Mouse (Mus musculus): ENCODE measurements around the gene Kmt5a.
"Not testable (repeated sequence)": the region's sequence is repeated elsewhere in the genome, so short reads cannot be mapped to it uniquely, and the experiment has no call there.

The Kmt5a gene

DNA sequence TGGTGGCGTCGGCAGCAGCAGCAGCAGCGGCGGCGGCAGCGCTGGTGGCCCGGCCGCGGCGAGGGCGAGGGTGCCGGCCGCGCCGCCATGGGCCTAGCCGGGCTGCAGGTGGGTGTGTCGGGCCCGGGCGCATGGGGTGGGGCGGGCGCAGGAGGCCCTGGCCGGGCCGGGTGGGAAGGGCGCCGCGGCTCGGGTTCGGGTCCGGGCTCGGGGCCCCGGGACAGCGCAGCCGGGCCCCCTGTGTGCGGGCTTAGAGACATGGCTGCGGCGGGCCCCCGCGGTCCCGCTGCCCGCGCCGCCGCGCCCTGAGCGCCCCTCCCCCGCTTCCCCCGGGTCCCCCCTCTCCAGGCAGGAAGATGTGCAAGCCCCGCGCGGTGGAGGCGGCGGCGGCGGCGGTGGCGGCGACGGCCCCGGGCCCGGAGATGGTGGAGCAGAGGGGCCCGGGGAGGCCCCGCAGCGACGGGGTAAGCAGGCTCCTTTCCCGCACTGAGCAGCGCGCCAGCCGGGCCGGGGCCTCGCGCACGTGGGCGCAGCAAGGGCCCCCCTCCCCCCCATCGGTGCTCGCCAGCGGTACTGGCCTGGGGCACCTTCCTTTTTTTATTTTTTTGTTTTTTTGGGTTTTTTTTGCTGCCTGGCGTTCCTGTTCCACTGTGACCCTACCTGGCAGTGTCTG is 6.0 kb downstream of the Kmt5a start:
- DNase-seq (ENCODE audit: low read depth, low spot score) = peak; percentile 44

DNA sequence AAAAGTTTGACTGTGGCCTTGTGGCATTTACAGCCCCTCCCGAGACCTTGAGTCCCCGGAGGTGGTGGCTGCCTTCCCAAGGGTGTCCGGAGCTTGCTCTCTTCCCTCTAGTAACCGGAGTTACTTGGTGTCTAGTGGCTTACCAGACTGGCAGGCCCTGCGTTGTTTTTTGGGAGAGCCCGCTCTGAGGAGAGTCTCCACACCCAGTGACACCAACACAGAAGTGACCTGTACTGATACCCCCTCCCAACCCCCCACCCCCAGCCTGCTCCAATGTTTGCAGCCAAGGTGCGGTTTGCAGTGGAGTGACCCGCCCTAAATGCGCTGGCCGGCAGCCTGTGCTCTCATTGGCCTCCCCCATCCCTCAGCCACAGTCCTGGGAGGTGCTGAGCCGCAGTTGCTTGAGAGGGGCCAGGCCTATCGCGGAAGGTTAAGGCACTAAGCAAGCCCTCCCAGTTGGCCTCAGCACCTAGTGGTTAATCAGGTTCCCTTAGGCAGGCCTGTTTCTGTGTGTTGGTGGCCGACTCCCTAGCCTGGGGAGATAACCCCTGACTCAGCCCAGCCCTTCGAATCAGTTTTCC is 6.7 kb downstream of the Kmt5a start:
- DNase-seq (ENCODE audit: low read depth, low spot score) = peak; percentile 94

DNA sequence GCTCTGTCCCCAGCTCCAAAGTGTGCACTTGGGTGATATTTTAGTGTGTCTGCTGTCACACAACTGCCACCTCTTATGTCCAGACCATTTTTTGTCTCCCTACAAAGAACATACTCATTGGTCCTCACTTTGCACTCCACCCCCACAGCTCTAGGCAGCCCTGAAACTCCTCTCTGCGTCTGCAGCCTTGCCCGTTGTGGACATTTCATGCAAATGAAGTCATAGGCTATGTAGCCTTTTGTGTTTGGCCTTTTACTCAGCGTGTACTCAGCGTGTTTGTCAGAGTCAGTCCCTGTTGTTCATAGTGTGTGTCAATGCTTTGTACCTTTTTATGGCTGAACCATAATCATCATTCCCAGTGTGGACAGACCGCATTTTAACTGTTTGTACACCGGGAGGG is 9.8 kb downstream of the Kmt5a start:
- DNase-seq (ENCODE audit: low read depth, low spot score) = no peak

DNA sequence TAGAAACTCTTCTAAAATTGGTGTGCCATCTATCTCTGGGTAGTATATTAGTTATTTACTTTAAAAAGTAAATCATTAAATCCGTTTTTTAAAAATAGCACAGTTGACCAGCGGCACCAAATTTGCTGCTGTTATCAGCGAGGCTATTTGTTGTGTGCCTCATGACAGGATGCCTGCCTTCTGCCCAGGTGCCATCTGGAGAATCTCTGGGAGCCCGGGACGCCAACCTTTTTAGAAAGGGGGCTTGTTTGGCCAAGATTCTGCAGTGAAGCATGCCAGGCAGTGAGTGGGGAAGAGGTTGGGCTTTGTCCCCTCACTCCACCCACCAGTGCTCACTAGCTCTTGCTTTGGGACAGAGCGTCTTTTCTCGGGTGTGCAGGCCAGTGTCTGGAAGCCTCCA is 10.3 kb downstream of the Kmt5a start:
- DNase-seq (ENCODE audit: low read depth, low spot score) = no peak

DNA sequence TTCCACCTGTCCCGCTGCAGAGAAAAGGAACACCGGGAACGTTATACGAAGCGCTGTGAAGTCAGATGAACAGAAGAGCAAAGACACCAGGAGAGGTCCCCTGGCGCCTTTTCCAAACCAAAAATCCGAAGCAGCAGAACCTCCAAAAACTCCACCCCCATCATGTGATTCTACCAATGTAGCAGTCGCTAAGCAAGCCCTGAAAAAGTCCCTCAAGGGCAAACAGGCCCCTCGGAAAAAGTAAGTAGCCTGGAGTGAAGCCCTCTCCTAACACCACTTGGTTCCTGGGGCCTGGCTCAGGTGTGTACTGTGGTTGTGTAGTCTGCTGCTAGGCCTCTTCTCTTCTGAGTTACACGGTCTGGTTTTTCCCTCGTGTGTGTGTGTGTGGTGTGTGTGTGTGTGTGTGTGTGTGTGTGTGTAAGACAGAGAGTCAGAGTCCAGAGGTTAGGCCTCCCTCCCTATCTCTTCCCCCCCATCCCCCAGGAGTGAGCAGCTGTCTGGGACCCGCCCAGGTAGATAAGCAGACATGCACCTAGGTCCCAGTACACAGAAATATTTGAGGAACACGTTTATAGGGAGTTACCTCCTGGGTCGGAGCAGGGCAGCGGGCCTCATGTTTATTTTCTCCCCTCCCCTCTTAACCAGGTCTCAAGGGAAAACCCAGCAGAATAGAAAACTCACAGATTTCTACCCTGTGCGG is 11.1 kb downstream of the Kmt5a start:
- no peak for DNase-seq (ENCODE audit: low read depth, low spot score)

DNA sequence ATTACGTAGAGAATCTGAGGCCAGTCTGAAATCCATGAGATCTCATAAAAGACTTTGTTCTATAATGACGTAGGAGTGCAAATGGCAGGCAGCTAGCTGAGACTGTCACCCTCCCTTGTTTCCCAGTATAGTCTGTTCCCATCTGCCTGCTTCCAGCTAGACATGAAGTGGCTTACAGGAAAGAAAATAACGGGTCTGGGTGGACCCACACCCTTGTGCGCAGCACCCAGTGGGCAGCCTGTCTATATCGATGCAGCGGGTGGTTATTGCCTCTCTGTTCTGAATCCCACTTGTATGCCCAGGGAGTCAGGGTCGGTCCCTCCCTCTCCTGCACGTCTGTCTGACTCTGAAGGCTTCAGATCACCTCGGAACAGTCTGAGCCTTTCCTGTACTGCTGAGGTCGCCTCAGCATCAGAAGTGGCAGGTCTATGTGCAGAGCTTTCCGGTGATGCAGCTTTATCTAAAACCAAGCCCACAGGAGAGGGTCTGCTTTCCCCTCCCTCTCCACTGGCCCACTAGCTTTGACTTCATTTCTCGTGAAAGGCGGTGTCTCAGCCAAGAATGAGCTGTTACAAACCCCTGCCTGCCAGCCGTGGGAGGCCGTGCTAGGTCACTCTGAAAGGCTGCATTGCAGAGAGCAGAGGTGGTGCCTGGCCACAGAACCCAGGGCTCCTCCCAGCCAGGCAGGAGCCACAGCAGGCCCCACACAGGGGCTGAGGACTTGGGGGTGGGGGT is 12.9 kb downstream of the Kmt5a start:
- DNase-seq (ENCODE audit: low read depth, low spot score) = no peak

DNA sequence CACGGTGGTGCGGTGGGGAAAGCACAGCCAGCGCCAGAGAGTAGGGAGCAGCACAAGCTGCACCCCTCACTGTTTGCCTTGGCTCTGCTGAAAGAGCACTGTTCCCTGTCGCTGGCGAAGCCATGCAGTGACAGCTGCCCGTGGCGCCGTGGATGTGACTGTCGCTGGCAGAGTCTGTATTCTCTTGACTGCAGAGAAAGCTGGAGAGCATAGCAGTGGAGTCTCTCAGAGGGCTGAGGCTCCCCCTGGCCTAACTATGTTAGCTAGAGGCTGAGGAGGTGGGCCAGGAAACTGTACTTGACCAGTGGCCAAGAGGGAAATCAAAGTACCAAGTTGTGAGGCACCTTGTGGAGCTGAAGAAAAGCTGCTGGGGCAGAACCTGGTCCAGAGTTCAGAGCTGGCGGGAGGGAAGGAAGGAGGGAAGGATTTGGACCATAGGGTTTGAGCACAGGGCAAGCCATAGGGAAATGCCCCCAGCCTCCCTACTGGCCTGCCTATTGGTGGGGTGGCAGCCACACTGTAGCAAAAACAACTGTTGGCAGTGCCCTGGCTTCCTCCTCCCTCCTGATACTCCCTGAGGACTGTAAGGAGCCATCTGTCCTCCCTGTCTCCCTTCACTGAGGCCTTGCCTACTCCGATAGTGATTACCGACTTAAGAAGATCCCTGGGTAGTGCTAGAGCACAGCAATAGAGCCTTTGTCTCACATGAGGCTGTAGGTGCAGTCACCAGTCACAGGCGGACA is 13.8 kb downstream of the Kmt5a start:
- DNase-seq (ENCODE audit: low read depth, low spot score) = no peak

DNA sequence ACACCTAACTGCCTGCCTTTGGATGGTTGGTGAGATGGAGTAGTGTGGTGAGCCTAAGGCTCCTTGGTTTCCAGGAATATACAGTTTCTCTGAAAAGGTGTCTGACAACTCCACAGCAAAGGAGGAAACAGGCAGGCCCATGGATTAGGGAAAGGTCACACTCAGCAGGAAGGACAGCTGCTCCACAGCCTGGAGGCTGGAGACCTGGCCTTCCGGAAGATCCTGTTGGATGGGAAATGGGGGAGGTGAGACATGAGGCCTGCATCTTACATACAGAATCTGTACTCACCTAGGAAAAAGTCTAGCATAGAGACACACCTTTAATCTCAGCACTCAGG is 14.3 kb downstream of the Kmt5a start:
- peak; percentile 53 for DNase-seq (ENCODE audit: low read depth, low spot score)

DNA sequence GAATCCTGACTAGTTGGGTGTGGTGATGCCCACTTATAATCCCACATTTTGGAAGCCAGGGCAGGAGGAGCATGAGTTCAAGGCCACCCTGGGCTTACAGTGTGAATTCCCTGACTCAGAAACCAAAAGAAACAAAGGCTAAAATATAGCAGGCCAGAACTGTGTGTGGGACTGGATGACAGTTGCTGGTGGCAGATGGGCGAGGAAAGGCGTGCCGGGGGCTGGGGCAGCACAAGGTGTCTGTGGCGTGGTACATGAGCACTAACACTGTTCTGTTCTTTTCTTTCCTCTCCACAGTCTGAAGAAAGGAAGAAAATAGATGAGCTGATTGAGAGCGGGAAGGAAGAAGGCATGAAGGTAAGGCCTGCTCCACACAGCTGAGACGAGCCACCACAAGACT is 17.0 kb downstream of the Kmt5a start:
- DNase-seq (ENCODE audit: low read depth, low spot score) = no peak

DNA sequence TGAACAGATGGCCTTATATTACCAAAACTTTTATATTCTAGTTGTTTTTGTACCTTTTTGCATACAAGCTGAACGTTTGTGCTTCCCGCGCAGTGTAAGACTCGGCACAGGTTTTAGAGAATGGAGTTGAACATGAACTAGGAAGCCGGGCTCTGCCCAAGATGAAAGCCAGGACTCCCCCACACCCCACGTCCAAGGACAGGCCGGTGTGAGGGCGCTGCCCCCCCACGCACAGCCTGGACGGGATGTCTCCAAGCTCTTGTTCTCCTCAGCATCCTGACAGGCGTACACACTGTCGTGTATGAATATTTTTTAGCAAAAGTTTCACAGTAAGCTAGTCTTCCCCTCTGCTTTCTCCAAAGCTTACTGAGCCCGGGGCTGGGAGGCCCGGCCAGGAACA is 21.2 kb downstream of the Kmt5a start:
- not testable (repeated sequence) for DNase-seq (ENCODE audit: low read depth, low spot score)

DNA sequence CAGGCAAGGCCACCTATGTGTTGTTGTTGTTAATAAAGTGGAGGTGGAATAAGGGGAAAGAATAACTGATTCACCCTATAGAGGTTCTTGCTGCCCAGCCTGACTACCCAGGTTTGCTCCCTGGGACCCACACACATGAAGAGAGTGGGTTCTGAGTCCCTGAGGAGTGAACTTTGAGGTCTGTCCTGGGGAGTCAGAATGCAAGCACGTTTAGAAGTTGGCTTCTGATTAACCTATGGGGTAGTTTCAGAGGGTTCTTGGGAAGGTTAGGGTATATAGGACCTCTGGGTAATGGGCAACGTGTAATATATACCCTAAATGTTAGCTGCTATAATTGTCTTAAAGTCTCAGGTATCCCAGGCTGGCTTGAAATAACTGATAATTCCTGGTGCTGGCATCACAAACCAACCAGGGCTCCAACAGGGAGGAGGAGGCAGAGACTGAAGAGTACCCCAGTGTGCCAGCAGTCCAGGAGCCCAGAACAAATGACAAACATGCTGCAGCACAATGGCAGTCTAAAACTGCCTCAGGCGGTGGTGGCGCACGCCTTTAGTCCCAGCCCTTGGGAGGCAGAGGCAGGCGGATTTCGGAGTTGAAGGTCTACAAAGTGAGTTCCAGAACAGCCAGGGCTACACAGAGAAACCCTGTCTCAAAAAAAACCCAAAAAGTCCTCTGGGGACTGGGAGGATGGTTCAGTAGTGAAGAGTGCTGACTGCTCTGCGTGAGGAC is 22.7 kb downstream of the Kmt5a start:
- DNase-seq (ENCODE audit: low read depth, low spot score) = no peak

DNA sequence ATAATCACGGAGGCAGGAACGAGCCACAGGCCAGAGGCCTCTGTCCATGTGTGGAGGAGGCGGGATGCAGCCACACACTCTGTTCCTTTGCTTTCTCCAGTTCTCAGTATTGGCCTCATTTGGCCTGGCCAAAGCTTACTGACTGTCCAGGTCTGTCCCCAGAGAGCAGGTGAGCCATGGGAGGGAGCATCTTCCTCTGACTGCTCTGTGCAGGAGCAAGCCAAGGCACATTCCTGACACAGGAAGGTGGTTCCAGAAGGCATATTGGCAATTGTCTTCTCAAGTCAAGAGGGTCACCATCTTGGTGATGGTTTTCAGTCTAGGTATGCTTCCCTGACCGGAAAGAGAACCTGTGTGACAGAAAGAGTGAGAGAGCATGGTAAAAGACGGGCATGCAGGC is 23.7 kb downstream of the Kmt5a start:
- DNase-seq (ENCODE audit: low read depth, low spot score) = no peak

DNA sequence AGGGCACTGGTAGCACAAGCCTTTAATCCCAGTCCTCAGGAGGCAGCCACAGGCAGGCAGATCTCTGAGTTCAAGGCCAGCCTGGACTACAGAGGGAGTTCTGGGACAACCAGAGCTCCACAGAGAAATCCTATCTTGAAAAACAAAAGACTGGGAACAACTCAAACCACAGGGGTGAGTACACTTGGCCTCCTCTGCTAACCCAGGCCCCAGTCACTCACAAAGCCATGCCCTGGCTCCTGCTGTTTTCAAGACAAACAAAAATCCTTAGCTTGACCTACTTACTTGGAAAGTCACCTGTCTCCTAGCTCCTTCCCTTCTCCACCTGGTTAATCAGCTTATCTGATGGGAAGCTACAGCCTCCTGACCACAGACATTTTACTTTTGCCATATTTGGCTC is 25.2 kb downstream of the Kmt5a start:
- DNase-seq (ENCODE audit: low read depth, low spot score) = peak; percentile 94

DNA sequence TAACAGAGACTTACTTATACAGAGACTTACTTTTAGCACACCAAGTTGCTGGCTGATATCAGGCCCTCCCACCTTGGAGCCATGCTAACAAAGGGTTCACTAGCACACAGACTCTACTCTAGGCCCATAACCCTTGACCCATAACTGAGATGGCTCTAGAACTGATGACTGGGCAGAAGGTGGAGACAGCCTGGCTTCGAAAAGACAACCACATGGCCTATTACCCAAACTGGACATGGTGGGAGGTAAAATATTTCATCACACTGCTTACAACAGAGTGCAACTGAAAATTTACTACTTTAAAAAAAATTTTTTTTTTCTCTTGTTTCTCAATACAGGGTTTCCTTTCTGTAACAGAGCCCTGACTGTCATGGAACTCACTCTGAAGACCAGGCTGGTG is 28.0 kb downstream of the Kmt5a start:
- DNase-seq (ENCODE audit: low read depth, low spot score) = no peak

DNA sequence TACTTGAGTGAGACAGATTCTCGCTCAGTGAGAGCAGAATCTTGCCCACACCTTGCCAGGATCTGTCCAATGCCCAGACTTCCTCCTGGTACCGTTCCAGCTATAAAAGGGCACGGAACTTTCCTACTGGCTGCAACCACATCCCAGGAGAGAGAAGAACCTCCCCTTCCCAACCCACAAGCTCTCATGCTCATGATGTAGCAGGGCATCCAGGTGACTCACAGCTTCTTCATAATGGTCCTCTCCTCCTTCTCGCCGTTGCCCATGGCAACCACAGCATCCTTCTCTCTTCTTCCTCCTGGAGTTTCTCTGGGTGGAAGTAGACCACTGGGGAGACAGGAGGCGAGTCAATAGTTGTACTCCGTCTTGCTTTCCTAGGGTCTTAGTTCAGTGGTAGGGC is 28.6 kb downstream of the Kmt5a start:
- DNase-seq (ENCODE audit: low read depth, low spot score) = no peak

DNA sequence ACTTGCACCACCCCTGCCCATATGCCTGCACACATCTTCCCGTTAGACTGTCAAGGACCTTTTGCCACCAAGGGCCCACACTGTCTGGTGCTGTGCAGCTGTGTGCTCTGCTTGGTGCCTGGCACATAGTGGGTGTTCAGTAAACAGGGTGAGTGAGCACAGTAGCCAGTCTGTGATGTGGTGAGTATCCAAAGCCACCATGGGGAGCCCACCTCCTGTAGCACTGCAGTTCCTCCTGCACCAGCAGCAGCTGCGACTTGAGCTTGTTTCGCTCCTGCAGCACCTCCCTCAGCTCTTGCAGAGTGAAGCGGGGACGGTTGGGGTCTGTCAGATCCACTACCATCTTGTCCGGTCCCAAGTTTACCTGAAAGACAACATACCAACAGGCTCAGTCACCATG is 29.8 kb downstream of the Kmt5a start:
- no peak for DNase-seq (ENCODE audit: low read depth, low spot score)

DNA sequence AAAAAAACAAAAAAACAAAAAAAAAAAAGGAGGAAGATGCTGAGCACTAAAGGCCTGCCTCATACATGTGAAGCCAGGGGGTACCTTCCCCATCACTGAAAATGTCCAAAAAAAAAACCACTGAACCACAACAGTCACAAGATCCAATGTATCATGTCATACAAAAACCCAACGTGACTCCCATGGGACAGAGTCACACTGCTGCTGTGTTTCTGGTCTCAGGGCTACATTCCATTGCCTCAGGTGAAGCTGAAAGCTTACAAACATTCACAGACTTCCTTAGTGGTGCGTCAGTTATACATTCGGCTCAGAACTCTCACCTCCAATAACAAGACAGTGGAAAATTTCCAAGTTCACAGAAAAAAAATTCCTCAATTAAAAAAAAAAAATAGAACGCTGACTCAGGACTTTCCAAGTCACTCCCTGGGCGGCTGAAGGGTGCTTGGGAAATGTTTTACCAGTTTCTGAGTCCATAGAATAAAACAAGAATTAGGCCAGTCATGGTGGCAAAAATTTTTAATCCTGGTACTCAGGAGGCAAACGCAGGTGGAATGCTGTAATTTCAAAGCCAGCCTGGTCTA is 31.0 kb downstream of the Kmt5a start:
- DNase-seq (ENCODE audit: low read depth, low spot score) = no peak

DNA sequence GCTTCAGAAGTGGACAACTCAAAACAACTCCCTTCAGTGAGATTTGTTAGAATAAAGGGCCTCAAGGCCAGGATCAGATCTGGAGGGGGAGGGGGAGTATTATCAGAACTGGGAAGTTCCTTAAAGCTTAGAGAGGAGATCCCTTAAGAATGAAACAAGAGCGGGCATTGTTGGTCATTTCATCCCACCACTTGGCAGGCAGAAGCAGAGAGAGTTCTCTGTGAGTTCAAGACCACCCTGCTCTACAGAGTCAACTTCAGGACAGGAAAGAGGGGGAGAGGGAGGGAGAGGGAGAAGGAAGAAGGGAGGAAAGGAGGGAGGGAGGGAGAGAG is 39.1 kb downstream of the Kmt5a start:
- DNase-seq (ENCODE audit: low read depth, low spot score) = no peak

DNA sequence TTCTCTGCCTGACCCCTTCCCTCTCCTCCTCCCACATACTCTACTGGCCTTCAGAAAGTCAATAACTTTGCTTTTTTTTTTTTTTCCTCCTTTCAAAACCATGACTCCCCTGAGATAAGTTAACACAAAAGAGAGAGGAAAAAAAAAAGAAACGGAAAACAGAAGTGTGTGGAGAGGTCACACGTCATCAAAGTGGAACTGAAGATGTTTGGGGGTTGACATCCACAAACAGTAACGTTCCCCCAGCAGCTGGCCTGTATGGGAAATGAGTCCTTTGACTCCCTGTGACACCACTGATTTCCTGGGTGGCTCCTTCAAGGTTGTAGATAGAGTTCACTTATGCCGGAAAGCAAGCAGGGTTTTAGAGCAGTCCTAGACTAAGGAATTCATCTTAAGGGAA is 40.4 kb downstream of the Kmt5a start:
- no peak for DNase-seq (ENCODE audit: low read depth, low spot score)

DNA sequence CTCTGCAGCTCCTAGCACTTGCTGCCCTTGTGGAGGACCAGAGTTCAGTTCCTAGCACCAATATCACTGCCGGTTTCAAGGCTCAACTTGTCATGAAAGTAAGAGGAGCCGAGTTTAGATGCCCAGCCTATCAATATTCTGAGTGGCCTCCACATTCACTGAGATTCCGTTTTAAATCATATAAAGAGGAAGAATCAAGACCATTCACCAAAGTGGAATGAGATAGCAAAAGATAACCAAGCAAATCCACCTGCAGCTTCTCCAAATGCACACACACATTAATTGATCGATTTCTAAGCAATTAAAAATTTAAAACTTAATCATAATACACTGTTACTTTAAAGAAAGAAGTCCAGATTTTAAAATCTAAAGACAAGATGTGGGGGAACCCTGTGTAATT is 42.0 kb downstream of the Kmt5a start:
- no peak for DNase-seq (ENCODE audit: low read depth, low spot score)

DNA sequence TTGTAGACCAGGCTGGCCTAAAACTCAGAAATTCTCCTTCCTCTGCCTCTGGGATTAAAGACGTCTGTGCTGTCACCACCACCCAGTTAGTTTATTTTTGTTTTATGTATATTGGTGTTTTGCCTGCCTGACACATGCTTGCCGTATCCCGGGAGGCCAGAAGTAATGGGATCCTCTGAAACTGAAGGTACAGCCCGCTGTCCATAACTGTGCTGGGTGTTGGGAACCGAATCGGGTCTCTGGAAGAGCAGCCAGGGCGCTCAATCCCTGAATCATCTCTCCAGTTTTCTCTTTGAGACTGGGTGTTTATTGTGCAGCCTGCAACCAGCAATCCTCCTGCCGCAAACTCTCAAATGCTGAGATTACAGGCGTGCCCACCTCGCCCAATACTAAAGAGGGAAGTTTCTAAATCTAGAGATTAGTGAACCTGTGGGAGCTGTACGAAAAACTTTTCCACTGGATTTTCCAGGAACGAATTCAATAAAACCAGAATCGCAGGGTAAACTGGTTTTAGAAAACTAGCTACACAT is 42.8 kb downstream of the Kmt5a start:
- no peak for DNase-seq (ENCODE audit: low read depth, low spot score)

Measured in R1 (cell line).